Mouse (Mus musculus) A20 (cell line): ENCODE data around the gene Cadps.

Experiments used
- DNase-seq: peaks from one replicate; pipeline ENCODE4 v3.0.0-alpha.2; 2011; ENCODE audit warnings: low read depth, low spot score

Cadps gene

DNA sequence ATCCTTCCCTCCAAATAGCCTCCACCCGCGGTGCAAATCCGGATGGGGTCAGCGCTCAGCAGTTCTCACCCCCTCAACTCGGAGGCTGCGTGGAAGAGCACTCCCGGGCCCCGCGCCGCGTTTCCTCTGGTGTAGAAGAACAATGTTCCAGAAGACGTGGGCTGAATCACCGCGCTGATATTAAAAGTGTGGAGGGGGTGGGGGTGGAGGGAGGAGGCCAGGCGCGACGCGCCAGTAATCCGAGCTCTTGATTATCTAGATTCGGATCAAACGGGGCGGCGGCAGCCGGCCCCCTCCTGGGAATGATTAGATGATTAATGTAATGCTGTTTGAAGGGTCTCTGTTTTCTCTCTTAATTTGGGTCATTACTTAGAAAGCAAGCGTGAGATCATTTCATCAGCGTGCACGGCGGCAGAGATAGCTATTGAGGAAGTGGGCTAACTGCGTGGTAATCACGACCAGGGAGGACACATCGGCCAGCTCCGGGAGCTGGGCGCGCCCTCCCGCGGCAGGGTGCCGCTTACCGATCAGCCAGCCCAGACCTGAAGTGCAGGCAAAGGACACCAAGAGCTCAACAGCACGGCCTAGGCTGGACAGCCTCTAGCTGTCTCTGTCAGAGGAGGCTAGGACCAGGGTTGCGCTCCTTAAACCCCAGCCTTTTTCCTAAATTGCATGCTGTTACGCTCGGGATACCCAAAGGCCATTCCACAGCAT lies 481.6 kb downstream of the Cadps start:
- DNase-seq = no peak

DNA sequence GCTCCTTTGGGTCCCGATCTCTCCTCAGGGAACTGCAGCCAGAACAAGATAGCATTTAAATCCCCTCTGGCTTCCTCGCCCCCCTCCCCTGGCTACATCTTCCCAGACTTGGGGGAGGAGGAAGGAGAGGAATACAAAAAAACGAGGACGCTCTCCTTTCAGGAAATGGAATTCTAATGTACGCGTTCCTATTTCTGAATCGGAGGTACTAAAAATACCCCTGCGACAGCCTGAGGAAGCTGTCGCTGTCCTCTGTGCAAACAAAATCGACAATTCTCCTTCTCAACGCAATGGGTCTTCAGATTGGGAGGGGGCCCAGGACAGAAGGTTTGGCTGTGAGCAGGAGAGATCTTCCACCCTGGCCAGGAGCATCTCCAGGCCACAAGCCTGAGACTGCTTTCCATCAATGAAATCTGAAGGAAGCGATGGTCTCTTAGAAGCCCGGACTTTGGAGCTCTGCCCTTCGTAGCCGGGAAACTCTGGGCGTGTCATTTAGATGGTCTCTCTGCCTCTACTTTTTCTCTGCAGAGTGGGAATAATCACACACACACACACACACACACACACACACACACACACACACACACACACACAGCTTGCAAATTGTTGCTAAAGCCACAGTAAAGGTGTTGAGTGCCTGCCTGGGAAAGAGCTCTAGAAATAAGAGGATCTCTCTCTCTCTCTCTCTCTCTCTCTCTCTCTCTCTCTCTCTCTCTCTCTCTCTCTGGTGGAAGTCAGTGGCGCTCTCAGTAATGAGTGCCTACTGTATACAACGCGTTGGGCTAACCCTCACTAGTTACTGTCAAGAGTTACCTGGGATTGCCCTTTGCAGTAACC lies 482.4 kb downstream of the Cadps start:
- no peak for DNase-seq

DNA sequence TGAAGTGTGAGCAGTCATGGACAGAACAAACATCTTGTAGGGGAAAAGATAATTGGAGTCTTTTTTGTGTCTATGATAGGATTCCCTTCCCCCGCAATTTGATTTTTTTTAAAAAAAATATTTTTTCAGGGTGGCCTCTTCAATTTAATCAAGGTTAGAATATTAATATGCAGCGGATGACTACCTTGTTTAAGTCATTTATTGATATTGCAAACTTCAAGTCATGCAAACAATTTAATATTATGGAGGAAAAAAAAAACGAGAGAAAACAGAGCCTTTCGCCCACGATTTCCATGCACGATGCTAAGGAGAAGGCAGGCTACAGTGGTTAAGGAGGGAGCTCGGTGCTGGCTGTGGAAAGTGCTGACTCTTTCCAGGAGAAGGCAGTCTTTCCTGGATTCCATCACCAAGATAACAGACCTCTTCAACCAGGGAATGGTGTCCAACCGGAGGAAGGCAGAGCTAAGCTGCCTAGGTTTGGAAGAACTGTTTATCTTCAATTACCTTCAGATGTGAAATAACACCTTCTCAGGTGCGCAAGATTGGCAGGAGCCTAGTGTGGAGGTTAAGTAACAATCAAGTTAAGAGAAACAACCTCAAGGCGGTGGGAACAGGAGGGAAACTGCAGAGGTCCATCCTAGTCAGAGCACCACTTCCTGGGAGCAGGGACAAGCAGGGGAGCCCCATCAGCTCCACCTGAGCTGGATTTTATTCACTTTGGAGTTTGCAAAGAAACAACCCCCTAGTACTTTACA lies 483.9 kb downstream of the Cadps start:
- no peak for DNase-seq

DNA sequence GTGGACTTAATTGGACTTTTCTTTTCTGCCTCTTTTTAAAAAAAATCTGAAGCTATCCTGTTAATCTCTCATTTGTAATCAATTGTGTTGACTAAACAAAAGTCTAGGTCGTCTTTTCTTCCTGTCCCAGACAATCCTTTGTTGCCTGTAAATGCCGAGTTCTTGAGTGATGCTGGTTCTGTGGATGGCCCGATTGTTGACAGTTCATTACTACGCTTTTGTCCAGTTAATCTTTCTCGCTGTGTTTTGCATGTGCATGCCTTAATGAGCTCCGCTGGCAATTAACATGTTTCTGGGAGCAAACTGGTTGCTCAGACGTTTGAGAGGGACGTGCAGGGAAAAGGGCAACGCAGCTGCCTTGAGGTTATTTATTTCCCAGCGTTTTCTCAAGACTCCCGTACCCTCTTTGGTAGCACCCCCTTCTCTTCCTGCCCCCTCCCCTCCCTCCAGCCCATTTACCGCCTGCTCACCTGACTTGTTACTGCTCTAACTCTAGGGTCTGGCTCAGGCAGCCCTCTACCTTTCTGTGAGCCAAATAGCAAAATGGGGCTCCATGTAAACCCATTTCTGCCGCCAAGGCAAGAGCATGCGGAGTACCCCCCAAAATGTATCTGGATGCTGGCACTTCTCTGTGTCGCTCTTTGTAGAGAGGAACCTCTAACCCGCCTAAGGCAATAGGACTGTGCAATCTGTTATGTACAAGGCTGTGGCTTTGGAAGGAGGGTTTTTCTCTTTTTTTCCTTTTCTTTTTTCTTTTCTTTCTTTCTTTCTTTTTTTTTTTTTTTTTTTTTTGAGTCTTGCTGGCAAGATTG lies 484.7 kb downstream of the Cadps start:
- DNase-seq = no peak

DNA sequence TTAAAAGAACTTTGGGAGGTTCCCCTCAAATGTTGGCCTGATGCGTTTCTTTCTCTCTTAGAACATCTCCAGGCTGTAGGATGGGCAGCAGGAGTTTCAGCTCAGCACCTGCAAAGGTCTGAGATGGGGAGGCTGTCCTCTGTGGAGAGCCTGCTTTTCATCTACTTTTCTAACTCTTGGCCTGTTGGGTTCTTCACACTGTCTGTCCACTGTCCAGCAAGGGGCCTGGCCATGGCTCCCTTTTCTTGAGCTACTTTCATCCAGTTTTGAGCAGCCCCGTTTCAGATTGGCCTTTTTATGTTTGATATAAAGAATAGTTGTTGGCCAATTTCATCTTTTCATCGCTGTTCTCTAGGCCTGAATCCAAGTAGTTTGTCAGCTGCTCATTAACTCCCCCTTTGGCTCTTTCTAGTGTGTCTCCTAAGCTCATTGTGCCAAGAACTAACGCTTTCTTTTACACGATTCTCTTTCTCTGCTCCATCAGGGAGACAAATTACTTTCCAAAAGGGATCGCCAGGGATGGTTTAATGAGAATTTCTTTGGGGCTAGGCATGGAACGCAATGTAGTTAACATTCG lies 485.4 kb downstream of the Cadps start:
- no peak for DNase-seq

DNA sequence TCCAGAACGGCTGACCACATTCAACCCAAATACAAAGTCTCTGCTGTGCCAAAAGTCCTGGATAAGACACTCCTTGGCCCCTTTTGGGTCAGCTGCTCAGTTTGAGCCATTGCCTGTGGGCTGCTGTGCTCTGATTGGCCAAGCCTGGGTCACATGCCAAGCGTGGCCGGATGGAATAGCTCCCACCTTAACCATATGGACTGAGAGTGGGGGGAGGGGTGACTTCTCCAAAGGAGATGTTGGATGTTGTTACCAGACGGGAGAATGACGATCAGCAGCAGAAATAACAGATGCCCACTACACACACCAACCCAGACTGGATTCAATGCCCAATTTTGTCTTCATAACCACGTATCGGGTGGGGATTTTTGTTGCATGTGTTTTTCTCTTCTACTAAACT lies 488.0 kb downstream of the Cadps start:
- no peak for DNase-seq

DNA sequence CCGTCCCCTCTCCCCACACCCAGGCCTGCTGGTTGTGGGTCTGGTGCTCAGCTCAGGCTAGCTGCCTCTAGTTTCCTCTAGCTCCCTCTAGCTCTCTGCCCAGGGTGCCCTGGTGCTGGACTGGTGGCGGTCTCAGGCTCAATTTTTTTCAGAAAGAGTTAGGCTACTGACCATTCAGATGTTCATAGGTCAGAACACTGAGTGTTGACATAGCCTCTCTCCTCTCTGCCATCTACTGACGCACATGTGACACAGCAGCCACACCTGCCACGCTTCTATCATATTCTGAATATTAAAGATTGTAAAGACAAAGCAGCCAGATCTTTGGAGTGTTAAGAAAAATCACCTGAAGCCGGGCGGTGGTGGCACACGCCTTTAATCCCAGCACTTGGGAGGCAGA lies 489.3 kb downstream of the Cadps start:
- DNase-seq = no peak
